Mouse (Mus musculus): Measurements from ENCODE around the gene Ang. TPM values are rescaled to one million over a fixed set of nuclear protein-coding genes. Genes with fewer than 3 reads are reported as not detected.
A peak's percentile ranks its signal among the peaks of the same experiment; 100 is the strongest.

Gene Ang
- total RNA-seq (2012; rRNA removed): 1.6 and 2.2 TPM in 2 replicates
- 0.44 and 1.2 TPM in 2 replicates for total RNA-seq (2014; rRNA removed)
- 0.97 and 1.2 TPM in 2 replicates for polyA plus RNA-seq (2012; ENCODE audit: insufficient read length, low read depth)

DNA sequence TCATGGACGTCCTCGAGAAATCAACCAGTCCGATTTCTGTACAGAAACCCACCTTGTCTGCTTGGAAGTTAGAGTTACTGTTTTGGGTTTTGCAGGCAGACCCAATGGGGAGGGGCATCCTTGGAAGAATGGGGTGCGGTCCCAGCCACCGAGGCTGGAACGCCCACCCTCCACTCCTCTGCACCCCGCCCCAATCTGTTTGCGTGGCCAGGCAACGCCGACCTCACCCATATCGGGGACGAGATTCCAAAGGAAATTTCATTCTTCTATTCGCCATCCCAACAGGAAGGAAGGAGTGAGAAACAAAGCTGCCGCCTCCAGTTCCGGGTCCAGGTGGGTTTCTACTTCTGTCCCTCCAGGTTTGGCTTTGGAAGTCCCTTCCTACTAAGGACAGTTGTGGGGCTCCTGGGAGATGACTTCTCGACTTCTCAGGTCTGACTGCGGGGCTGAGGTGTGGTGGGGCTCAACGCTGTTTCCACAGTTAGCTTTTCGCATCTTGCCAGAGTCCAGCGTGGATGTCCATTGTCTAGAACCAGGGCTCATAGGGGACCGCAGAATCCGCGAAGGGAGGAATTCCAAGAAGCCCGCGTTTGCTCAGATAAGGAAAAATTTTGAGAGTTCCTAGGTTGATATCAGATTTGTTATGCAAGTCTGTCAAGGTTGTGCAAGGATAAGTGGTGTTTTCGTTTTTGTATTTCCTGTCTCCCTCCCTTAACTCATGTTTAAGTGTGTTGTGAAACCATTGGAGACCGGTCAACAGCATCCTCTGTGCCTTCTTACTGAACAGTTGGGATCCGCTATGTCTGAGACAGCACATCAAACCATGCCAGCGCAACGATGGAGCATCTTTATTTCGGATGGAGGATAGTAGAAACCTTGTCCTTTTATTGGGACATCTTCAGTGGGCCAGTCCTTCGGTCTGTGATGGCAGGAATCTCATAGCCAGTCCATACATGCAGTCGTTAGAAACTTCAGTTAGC lies at the start of gene Ang, which contains the start of gene Rnase4:
TSS of gene Ang (plus strand) at position 230 of the 980 bp plus-strand sequence.
TSS of gene Rnase4 (plus strand) at position 157 of the 980 bp plus-strand sequence.
- DNase-seq (ENCODE audit: extremely low read depth): peak; percentile 24
- Histone ChIP-seq H3K4me1 (ENCODE audit: control insufficient read depth in 1 of 2, insufficient read depth in 2 of 2) (peaks cover 3 to 35% of the 10 kb centered on the region in 2 experiments; a peak in 3 of 4 replicates), H3K9me3 (replicated peaks; ENCODE audit: low read length) (no peaks in the 10 kb centered on the region), H3K4me2 (ENCODE audit: insufficient read depth, low read depth, poor library complexity, severe bottlenecking) (peak within 1 kb of the TSS; percentile 67), H3K27me3 (replicated peaks) (no peaks in the 10 kb centered on the region), H3K79me2 (replicated peaks; ENCODE audit: control insufficient read depth, extremely low read depth, insufficient read depth, poor library complexity, severe bottlenecking) (no peaks in the 10 kb centered on the region), H3K36me3 (replicated peaks in 1 of 2; ENCODE audit: control insufficient read depth in 1 of 2, insufficient read depth in 1 of 2, low read length in 1 of 2) (no peaks in the 10 kb centered on the region), H3K4me3 (replicated peaks in 1 of 3; ENCODE audit: low read depth in 2 of 3, low read length in 2 of 3, poor library complexity in 1 of 3) (peak within 1 kb of the TSS; percentile 66 to 94 (median 90)), H3K9ac (ENCODE audit: insufficient read depth, low read depth) (peak within 1 kb of the TSS; percentile 77), H3K27ac (ENCODE audit: insufficient read depth, low read depth) (peak within 1 kb of the TSS; percentile 88)
- TF ChIP-seq NELFE (IDR thresholded peaks at IDR 0.05; ENCODE audit: low read depth, low read length): no peak
- no peak for TF ChIP-seq ZC3H11A (IDR thresholded peaks at IDR 0.05; ENCODE audit: low read depth, low read length)
- TF ChIP-seq MXI1 (IDR thresholded peaks at IDR 0.05; ENCODE audit: low read depth, low read length): 0 out of 2 replicates have a peak, but pooled peaks have one; percentile 30
- dilution Hi-C loops (cut with MboI; ENCODE audit: extremely low pct_ligation_motif_present, extremely low pct_unique_long_range_greater_than_20kb, low sequenced_read_pairs): no loop called here
- in situ Hi-C loops (cut with MboI; ENCODE audit: low pct_ligation_motif_present, low pct_unique_long_range_greater_than_20kb, low sequenced_read_pairs): loop anchor here (10.0 kb wide), 1 partner anchor 66 kb away; no protein-coding TSS in a partner anchor

DNA sequence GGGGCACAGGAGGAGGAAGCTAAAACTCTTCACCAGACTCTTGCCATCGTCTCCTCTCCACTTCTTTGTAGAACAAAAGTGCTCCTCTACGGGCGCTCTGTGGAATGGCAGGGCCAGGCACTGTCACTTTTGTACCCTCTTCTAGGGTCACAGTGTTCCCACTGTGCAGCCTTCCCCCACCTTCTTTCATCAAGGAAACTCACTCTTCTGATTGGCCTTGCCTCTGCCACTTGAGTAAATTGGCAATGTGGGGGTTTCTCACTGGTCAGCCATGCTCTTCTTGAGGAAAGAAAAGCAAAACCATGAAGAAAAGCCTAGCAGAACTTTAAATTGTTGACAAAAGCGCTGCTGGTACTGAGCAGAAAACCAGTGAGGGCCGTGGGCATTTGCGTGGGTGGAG lies 49.2 kb upstream of the Ang start, which contains the start of gene Rnase9:
TSS of gene Rnase9 (minus strand) at position 101 of the 400 bp plus-strand sequence.
- H3K27ac ChIP-seq (ENCODE audit: insufficient read depth, low read depth): no peak within 1 kb of the TSS
- H3K9ac ChIP-seq (ENCODE audit: insufficient read depth, low read depth): no peak within 1 kb of the TSS
- peaks cover 0 to 7% of the 10 kb centered on the region in 2 experiments; a peak in 2 of 4 replicates for H3K4me1 ChIP-seq (ENCODE audit: control insufficient read depth in 1 of 2, insufficient read depth in 2 of 2)
- no peak within 1 kb of the TSS for H3K4me3 ChIP-seq (replicated peaks in 1 of 3; ENCODE audit: low read depth in 2 of 3, low read length in 2 of 3, poor library complexity in 1 of 3)
- H3K79me2 ChIP-seq (replicated peaks; ENCODE audit: control insufficient read depth, extremely low read depth, insufficient read depth, poor library complexity, severe bottlenecking): no peaks in the 10 kb centered on the region
- no peaks in the 10 kb centered on the region for H3K9me3 ChIP-seq (replicated peaks; ENCODE audit: low read length)
- no peak for DNase-seq (ENCODE audit: extremely low read depth)
- no peaks in the 10 kb centered on the region for H3K27me3 ChIP-seq (replicated peaks)
- no peak within 1 kb of the TSS for H3K4me2 ChIP-seq (ENCODE audit: insufficient read depth, low read depth, poor library complexity, severe bottlenecking)
- dilution Hi-C loops (cut with MboI; ENCODE audit: extremely low pct_ligation_motif_present, extremely low pct_unique_long_range_greater_than_20kb, low sequenced_read_pairs): no loop called here
- TF ChIP-seq E2F4 (IDR thresholded peaks at IDR 0.05; ENCODE audit: insufficient replicate concordance, low read depth, low read length): no peak
- no peak for TF ChIP-seq POLR2A (IDR thresholded peaks at IDR 0.05; ENCODE audit: low read depth, low read length)
- no peak for TF ChIP-seq TCF12 (IDR thresholded peaks at IDR 0.05; ENCODE audit: low read depth, low read length)
- no peak for TF ChIP-seq SMC3 (IDR thresholded peaks at IDR 0.05; ENCODE audit: low read depth, low read length)
- TF ChIP-seq MAZ (IDR thresholded peaks at IDR 0.05; ENCODE audit: low read depth, low read length): no peak
- TF ChIP-seq USF2 (conservative IDR thresholded peaks at IDR 0.05; ENCODE audit: low read depth, low read length): no peak
- TF ChIP-seq KAT2A (IDR thresholded peaks at IDR 0.05; ENCODE audit: insufficient replicate concordance, low read length): no peak
- TF ChIP-seq CTCF (conservative IDR thresholded peaks at IDR 0.05 in 1 of 2, IDR thresholded peaks at IDR 0.05 in 1 of 2; ENCODE audit: low read depth in 2 of 2, low read length in 2 of 2): 0 out of 4 replicates have a peak, but pooled peaks of 1 of the 2 experiments have one; percentile 6
- in situ Hi-C loops (cut with MboI; ENCODE audit: low pct_ligation_motif_present, low pct_unique_long_range_greater_than_20kb, low sequenced_read_pairs): no loop called here
- H3K36me3 ChIP-seq (replicated peaks in 1 of 2; ENCODE audit: control insufficient read depth in 1 of 2, insufficient read depth in 1 of 2, low read length in 1 of 2): no peaks in the 10 kb centered on the region

Measured in CH12.LX (cell line).